Mouse (Mus musculus): Measurements from ENCODE around the gene Apon. TPM values are rescaled to one million over a fixed set of nuclear protein-coding genes. Genes with fewer than 3 reads are reported as not detected.
"Not testable (repeated sequence)": the region's sequence is repeated elsewhere in the genome, so short reads cannot be mapped to it uniquely, and the experiment has no call there.

The Apon gene
- 0.46 TPM in 1 of 2 replicates, not detected in the other for total RNA-seq (2017)

GRCm38 (mm10) chr10:128253677-128254255 lies at the start of gene Apon:
Gene Apon, plus strand, starts transcription at chr10:128254096.
- no peak for ATAC-seq (replicated peaks; ENCODE audit: low read depth, poor library complexity, severe bottlenecking)

GRCm38 (mm10) chr10:128204941-128205340 lies 49.0 kb upstream of the Apon start:
- no peak for ATAC-seq (replicated peaks; ENCODE audit: low read depth, poor library complexity, severe bottlenecking)

- no peak for ATAC-seq (replicated peaks; ENCODE audit: low read depth, poor library complexity, severe bottlenecking)
Measured at GRCm38 (mm10) chr10:128208326-128208725, 45.6 kb upstream of the Apon start.

- ATAC-seq (replicated peaks; ENCODE audit: low read depth, poor library complexity, severe bottlenecking) = no peak
Measured at GRCm38 (mm10) chr10:128209311-128210009, 44.4 kb upstream of the Apon start.

- no peak for ATAC-seq (replicated peaks; ENCODE audit: low read depth, poor library complexity, severe bottlenecking)
Measured at GRCm38 (mm10) chr10:128210131-128210530, 43.8 kb upstream of the Apon start.

GRCm38 (mm10) chr10:128210954-128211353 lies 42.9 kb upstream of the Apon start:
- peak; percentile 22 for ATAC-seq (replicated peaks; ENCODE audit: low read depth, poor library complexity, severe bottlenecking)

GRCm38 (mm10) chr10:128211390-128212108 lies 42.3 kb upstream of the Apon start, which contains the start of gene Spryd4:
Gene Spryd4, minus strand, starts transcription at chr10:128211807.
- peak; percentile 90 for ATAC-seq (replicated peaks; ENCODE audit: low read depth, poor library complexity, severe bottlenecking)

GRCm38 (mm10) chr10:128212148-128212547 lies 41.7 kb upstream of the Apon start:
- ATAC-seq (replicated peaks; ENCODE audit: low read depth, poor library complexity, severe bottlenecking) = no peak

GRCm38 (mm10) chr10:128212871-128213323 lies 41.0 kb upstream of the Apon start:
- ATAC-seq (replicated peaks; ENCODE audit: low read depth, poor library complexity, severe bottlenecking) = peak; percentile 68

- ATAC-seq (replicated peaks; ENCODE audit: low read depth, poor library complexity, severe bottlenecking) = not testable (repeated sequence)
Measured at GRCm38 (mm10) chr10:128214112-128214511, 39.8 kb upstream of the Apon start.

GRCm38 (mm10) chr10:128214981-128215380 lies 38.9 kb upstream of the Apon start:
- ATAC-seq (replicated peaks; ENCODE audit: low read depth, poor library complexity, severe bottlenecking) = no peak

GRCm38 (mm10) chr10:128218387-128219117 lies 35.3 kb upstream of the Apon start:
- peak; percentile 84 for ATAC-seq (replicated peaks; ENCODE audit: low read depth, poor library complexity, severe bottlenecking)

- ATAC-seq (replicated peaks; ENCODE audit: low read depth, poor library complexity, severe bottlenecking) = no peak
Measured at GRCm38 (mm10) chr10:128221533-128222286, 32.2 kb upstream of the Apon start.

GRCm38 (mm10) chr10:128225064-128225463 lies 28.8 kb upstream of the Apon start:
- no peak for ATAC-seq (replicated peaks; ENCODE audit: low read depth, poor library complexity, severe bottlenecking)

- no peak for ATAC-seq (replicated peaks; ENCODE audit: low read depth, poor library complexity, severe bottlenecking)
Measured at GRCm38 (mm10) chr10:128225538-128225937, 28.4 kb upstream of the Apon start, which contains the start of gene Mip. Gene Mip, plus strand, starts transcription at chr10:128225838.

- ATAC-seq (replicated peaks; ENCODE audit: low read depth, poor library complexity, severe bottlenecking) = no peak
Measured at GRCm38 (mm10) chr10:128227592-128227991, 26.3 kb upstream of the Apon start.

GRCm38 (mm10) chr10:128228009-128228408 lies 25.9 kb upstream of the Apon start:
- ATAC-seq (replicated peaks; ENCODE audit: low read depth, poor library complexity, severe bottlenecking) = no peak

GRCm38 (mm10) chr10:128230582-128230981 lies 23.3 kb upstream of the Apon start:
- ATAC-seq (replicated peaks; ENCODE audit: low read depth, poor library complexity, severe bottlenecking) = no peak

- no peak; the same call in 1 of the 2 replicates for ATAC-seq (replicated peaks; ENCODE audit: low read depth, poor library complexity, severe bottlenecking)
Measured at GRCm38 (mm10) chr10:128231146-128231545, 22.8 kb upstream of the Apon start.
